Mouse (Mus musculus) ES-Bruce4 (cell line): ENCODE measurements at regions not wholly inside any gene's neighbourhood (a gene's known extent, or its start where the extent isn't known, plus 50 kb on each side); places are given as distances from the start of the nearest gene placed in this dataset.

Source experiments
- H3K27ac ChIP-seq: 2 replicates; pipeline ENCODE4 v1.5.1; 2012; ENCODE audit warnings: low read length, inconsistent platforms; ENCODE audit not compliant: insufficient read depth
- H3K27me3 ChIP-seq: 2 replicates; pipeline ENCODE4 v1.6.1; 2012; ENCODE audit warnings: mild to moderate bottlenecking, low read length, inconsistent platforms; ENCODE audit not compliant: control insufficient read depth, poor library complexity, insufficient read depth, severe bottlenecking
- H3K36me3 ChIP-seq: 2 replicates; pipeline ENCODE4 v1.6.1; 2012; ENCODE audit warnings: inconsistent platforms, mild to moderate bottlenecking, low read length, moderate library complexity; ENCODE audit not compliant: control insufficient read depth, poor library complexity, insufficient read depth, severe bottlenecking
- H3K4me1 ChIP-seq: one replicate; pipeline ENCODE4 v1.8.1; 2011; ENCODE audit warnings: low read length; ENCODE audit not compliant: control insufficient read depth, insufficient read depth
- H3K4me3 ChIP-seq: 2 replicates; pipeline ENCODE4 v1.5.1; 2011; ENCODE audit warnings: low read depth, mild to moderate bottlenecking, low read length
- H3K9ac ChIP-seq: 2 replicates; pipeline ENCODE4 v1.6.1; 2012; ENCODE audit warnings: low read depth, mild to moderate bottlenecking, inconsistent platforms; ENCODE audit not compliant: poor library complexity, severe bottlenecking
- H3K9me3 ChIP-seq: replicated peaks from 2 replicates; pipeline ENCODE4 v1.6.1; 2012; ENCODE audit warnings: mild to moderate bottlenecking, low read length, inconsistent platforms; ENCODE audit not compliant: control insufficient read depth, poor library complexity, insufficient read depth, severe bottlenecking
- CTCF ChIP-seq: IDR thresholded peaks from one replicate; pipeline ENCODE4 v1.8.1; 2011; ENCODE audit warnings: low read depth, low read length
- EP300 ChIP-seq: IDR thresholded peaks from 2 replicates; pipeline ENCODE4 v1.6.1; 2011; ENCODE audit warnings: low read depth, low read length; ENCODE audit not compliant: insufficient read depth
- POLR2A ChIP-seq: IDR thresholded peaks from one replicate; pipeline ENCODE4 v1.8.1; 2011; ENCODE audit warnings: low read length; ENCODE audit not compliant: insufficient read depth

DNA sequence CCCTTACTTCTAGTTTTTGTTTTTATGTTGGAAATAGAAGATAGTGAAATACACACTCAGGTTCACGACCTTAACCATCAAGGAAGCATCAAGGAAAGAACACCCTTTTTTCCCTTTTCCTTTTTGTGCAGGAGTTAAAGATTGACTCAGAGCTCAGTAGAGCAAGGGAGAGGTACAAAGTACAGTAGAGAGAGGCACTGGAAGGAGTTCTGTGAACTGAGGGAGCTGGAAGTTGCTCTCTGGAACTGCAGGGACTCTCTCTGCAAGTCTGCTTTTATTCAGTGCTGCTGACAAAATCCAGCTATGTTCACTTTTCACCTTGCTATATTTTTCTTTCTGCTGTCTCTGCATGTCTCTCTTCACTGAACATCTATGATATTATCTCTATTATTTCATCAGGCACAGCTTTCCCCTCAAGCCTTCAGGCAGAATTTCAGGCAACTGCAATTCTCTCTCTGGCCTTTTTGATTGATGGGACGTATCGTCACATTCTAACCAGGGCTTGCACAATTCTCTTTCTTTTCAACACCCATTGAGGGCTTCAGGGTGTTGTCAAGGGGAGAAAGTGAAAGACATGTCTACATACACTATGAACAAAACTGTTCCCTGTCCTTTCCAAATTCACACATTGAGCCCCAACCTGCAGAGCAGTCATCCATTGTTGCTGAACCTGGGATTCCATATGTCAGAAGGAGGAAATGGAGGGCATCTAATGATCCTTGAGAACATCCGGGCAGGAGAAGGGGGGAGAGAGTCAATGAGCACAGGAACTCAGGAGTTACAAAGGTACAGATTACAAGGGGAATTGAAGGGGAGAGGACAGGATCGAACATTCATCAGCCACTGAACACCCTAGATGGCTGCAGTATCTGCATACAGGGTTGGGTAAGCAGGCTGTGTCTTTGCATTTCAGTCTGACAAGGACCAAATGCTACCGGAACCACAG lies 228.9 kb downstream of the Kif20b start:
- Histone ChIP-seq H3K9ac (no peak overlapping the region), H3K4me1 (no peaks in the 10 kb centered on the region), H3K36me3 (no peaks in the 10 kb centered on the region), H3K9me3 (no peaks in the 10 kb centered on the region), H3K27me3 (no peaks in the 10 kb centered on the region), H3K4me3 (no peak overlapping the region), H3K27ac (no peak overlapping the region)
- TF ChIP-seq CTCF (no peak), POLR2A (no peak), EP300 (no peak)

GRCm38 (mm10) chr19:35151841-35152240 lies 229.7 kb downstream of the Kif20b start:
- no peaks in the 10 kb centered on the region for H3K4me1 ChIP-seq
- no peak overlapping the region for H3K4me3 ChIP-seq
- TF ChIP-seq CTCF (no peak), POLR2A (no peak), EP300 (no peak)
- H3K27me3 ChIP-seq = no peaks in the 10 kb centered on the region
- no peak overlapping the region for H3K9ac ChIP-seq
- H3K27ac ChIP-seq = no peak overlapping the region
- H3K36me3 ChIP-seq = no peaks in the 10 kb centered on the region
- no peaks in the 10 kb centered on the region for H3K9me3 ChIP-seq

GRCm38 (mm10) chr19:35157849-35158248 lies 235.7 kb downstream of the Kif20b start:
- Histone ChIP-seq H3K4me1 (no peaks in the 10 kb centered on the region), H3K27ac (peak overlapping the region; percentile 56; the same call in 1 of the 2 replicates), H3K4me3 (no peak overlapping the region), H3K36me3 (no peaks in the 10 kb centered on the region), H3K27me3 (no peaks in the 10 kb centered on the region), H3K9ac (no peak overlapping the region), H3K9me3 (peaks cover 9% of the 10 kb centered on the region)
- TF ChIP-seq POLR2A = no peak
- no peak for TF ChIP-seq EP300
- TF ChIP-seq CTCF = no peak

- H3K9ac ChIP-seq = no peak overlapping the region
- H3K36me3 ChIP-seq = no peaks in the 10 kb centered on the region
- no peak overlapping the region for H3K27ac ChIP-seq
- TF ChIP-seq CTCF = no peak
- no peak for TF ChIP-seq POLR2A
- TF ChIP-seq EP300 = no peak
- no peaks in the 10 kb centered on the region for H3K27me3 ChIP-seq
- H3K9me3 ChIP-seq = no peaks in the 10 kb centered on the region
- no peak overlapping the region for H3K4me3 ChIP-seq
- H3K4me1 ChIP-seq = no peaks in the 10 kb centered on the region
Measured at GRCm38 (mm10) chr19:35164727-35165126, 242.6 kb downstream of the Kif20b start.

DNA sequence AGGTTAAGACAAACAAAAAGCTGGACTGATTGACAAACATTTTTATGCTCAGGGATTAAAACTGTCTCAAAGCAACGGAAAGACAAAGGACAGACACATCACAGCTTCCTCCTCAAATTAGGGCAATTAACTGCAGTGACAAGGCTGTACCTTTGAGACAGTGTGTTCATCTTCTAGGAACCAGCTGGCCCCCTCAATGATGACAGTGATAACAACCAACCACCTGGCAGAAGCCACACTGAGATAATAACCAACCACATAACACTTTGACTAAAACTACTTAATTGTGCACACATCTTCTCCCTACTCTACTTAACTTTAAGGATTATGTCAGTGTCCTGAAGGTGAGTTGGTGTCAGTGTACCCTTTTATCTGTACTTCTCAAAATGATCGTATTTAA lies 248.4 kb downstream of the Kif20b start:
- TF ChIP-seq EP300 (no peak), CTCF (no peak), POLR2A (no peak)
- H3K27me3 ChIP-seq = no peaks in the 10 kb centered on the region
- no peaks in the 10 kb centered on the region for H3K9me3 ChIP-seq
- H3K9ac ChIP-seq = no peak overlapping the region
- no peaks in the 10 kb centered on the region for H3K36me3 ChIP-seq
- H3K4me3 ChIP-seq = no peak overlapping the region
- no peak overlapping the region for H3K27ac ChIP-seq
- H3K4me1 ChIP-seq = no peaks in the 10 kb centered on the region

DNA sequence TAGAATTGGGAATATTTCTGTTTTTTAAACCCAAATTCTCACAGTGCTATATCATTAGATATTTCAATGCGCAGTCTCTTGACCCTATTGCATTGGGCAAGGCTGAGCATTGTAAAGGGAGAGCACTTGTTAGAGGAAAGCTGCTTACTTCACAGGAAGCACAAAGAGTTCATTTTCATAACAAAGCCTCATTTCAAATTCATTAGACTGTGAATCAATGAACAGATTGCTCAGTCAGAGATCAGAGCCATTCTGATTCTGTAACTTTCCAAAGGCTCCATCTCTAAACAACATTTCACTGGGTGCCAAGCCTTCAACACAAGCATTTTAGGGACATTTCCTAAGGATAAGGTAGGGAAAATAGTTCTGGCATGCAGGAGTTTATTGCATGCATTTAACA lies 257.9 kb downstream of the Kif20b start:
- H3K9ac ChIP-seq = no peak overlapping the region
- no peaks in the 10 kb centered on the region for H3K36me3 ChIP-seq
- H3K4me1 ChIP-seq = no peaks in the 10 kb centered on the region
- H3K9me3 ChIP-seq = no peaks in the 10 kb centered on the region
- no peaks in the 10 kb centered on the region; the same call in 1 of the 2 replicates for H3K27me3 ChIP-seq
- no peak overlapping the region for H3K4me3 ChIP-seq
- H3K27ac ChIP-seq = no peak overlapping the region
- TF ChIP-seq EP300 (no peak), CTCF (no peak), POLR2A (no peak)
